9 mouse cellular contexts compared by ENCODE assay signal in genomic region chr17:32285138-32285670, GRCm38 (mm10). TPM values are rescaled to one million over a fixed set of nuclear protein-coding genes. Genes with fewer than 3 reads are reported as not detected.
DNase-seq lines count a peak whose midpoint lies in the region; ATAC-seq lines count a peak whose summit lies in the region.
"Had no signal": no experiment of that assay in that cellular context is flagged by ENCODE, and none has a peak within 500 bp of the region (broad histone marks: within the 10 kb centered on the region; RNA-seq: fewer than 3 reads in every experiment).

No protein-coding gene starts in this region.

- H3K9me3 ChIP-seq in heart, embryonic 12.5 days (replicated peaks) = no peaks in the 10 kb centered on the region
- H3K9me3 ChIP-seq in hindbrain, embryonic 12.5 days (replicated peaks) = no peaks in the 10 kb centered on the region
- no peaks in the 10 kb centered on the region for H3K9me3 ChIP-seq in midbrain, embryonic 13.5 days

- WGBS in heart, embryonic 12.5 days = 46% methylated on average over 6 of the region's 6 CpGs
- 56% methylated on average over 6 of the region's 6 CpGs for WGBS in hindbrain, embryonic 12.5 days
- 48% methylated on average over 6 of the region's 6 CpGs for WGBS in midbrain, embryonic 13.5 days

- peak overlapping the region; percentile 88 for H3K4me3 ChIP-seq in heart, embryonic 12.5 days
- peak overlapping the region; percentile 95 for H3K4me3 ChIP-seq in hindbrain, embryonic 12.5 days
- H3K4me3 ChIP-seq in midbrain, embryonic 13.5 days (replicated peaks) = peak overlapping the region; percentile 97

- H3K27me3 ChIP-seq in heart, embryonic 12.5 days (replicated peaks) = no peaks in the 10 kb centered on the region
- H3K27me3 ChIP-seq in hindbrain, embryonic 12.5 days = no peaks in the 10 kb centered on the region
- no peaks in the 10 kb centered on the region for H3K27me3 ChIP-seq in midbrain, embryonic 13.5 days
- H3K27me3 ChIP-seq: Patski had no signal

- no peaks in the 10 kb centered on the region for H3K36me3 ChIP-seq in heart, embryonic 12.5 days
- H3K36me3 ChIP-seq in hindbrain, embryonic 12.5 days = no peaks in the 10 kb centered on the region
- no peaks in the 10 kb centered on the region for H3K36me3 ChIP-seq in midbrain, embryonic 13.5 days

- no peak for ATAC-seq in heart, embryonic 12.5 days (ENCODE audit: insufficient number of reproducible peaks, low FRiP score)
- ATAC-seq in hindbrain, embryonic 12.5 days (ENCODE audit: low FRiP score) = no peak
- ATAC-seq in midbrain, embryonic 13.5 days = peak; percentile 7; the same call in 1 of the 2 replicates

- no peak for DNase-seq in heart, postnatal 14 days
- peak; percentile 16 for DNase-seq in NIH3T3 (ENCODE audit: low read depth)
- no peak for DNase-seq in ovary, postnatal 10 days (ENCODE audit: low spot score)
- no peak for DNase-seq in layer of hippocampus, adult 8-10 months (ENCODE audit: low spot score in 2 of 2)
- no peak for DNase-seq in adrenal gland, postnatal 25 days

- peak overlapping the region; percentile 98; the same call in 1 of the 2 replicates for H3K27ac ChIP-seq in heart, embryonic 12.5 days (ENCODE audit: poor library complexity, severe bottlenecking)
- H3K27ac ChIP-seq in hindbrain, embryonic 12.5 days = peak overlapping the region; percentile 100
- H3K27ac ChIP-seq in midbrain, embryonic 13.5 days = peak overlapping the region; percentile 100

- H3K4me1 ChIP-seq in heart, embryonic 12.5 days (replicated peaks) = peaks cover 22% of the 10 kb centered on the region
- peaks cover 21% of the 10 kb centered on the region for H3K4me1 ChIP-seq in hindbrain, embryonic 12.5 days
- H3K4me1 ChIP-seq in midbrain, embryonic 13.5 days (replicated peaks) = peaks cover 42% of the 10 kb centered on the region

- peak overlapping the region; percentile 95 for H3K9ac ChIP-seq in heart, embryonic 12.5 days
- H3K9ac ChIP-seq in hindbrain, embryonic 12.5 days = peak overlapping the region; percentile 99
- H3K9ac ChIP-seq in midbrain, embryonic 13.5 days (replicated peaks) = peak overlapping the region; percentile 97

- intact Hi-C loops in heart, postnatal 14 days (cut with DNase I) = loop anchor here (2.0 kb wide), 1 partner anchor 36 kb away; the partner anchor contains the start of gene Akap8

- H3K4me2 ChIP-seq in heart, embryonic 12.5 days = peak overlapping the region; percentile 87
- peak overlapping the region; percentile 86 for H3K4me2 ChIP-seq in hindbrain, embryonic 12.5 days (replicated peaks)
- peak overlapping the region; percentile 88 for H3K4me2 ChIP-seq in midbrain, embryonic 13.5 days (replicated peaks)

RNA-seq across cellular contexts. Expression of gene Brd4, which starts 0.7 kb away (rescaled TPM):
- 72.6 and 76.6 TPM in 2 replicates for polyA plus RNA-seq in heart, embryonic 12.5 days (2016; fragmentation: Nextera tagmentation; extraction: Ambion mirVana)
- total RNA-seq in heart, postnatal 14 days (2021) = 10 to 100 TPM; 64.0 to 67.4 TPM
- 108 and 112 TPM in 2 replicates for polyA plus RNA-seq in hindbrain, embryonic 12.5 days (2016; fragmentation: Nextera tagmentation; extraction: Ambion mirVana)
- polyA plus RNA-seq in midbrain, embryonic 13.5 days (2015; fragmentation: Nextera tagmentation; extraction: Ambion mirVana) = 90.2 and 95.8 TPM in 2 replicates
- total RNA-seq in layer of hippocampus, adult 8-10 months (2022) = 100 to 1,000 TPM in 3 of 4 experiments, 10 to 100 TPM in 1; 94.2 to 132 (median 105) TPM
- total RNA-seq in adrenal gland, postnatal 25 days (2021) = 122 and 143 TPM in 2 replicates

RNA-seq across cellular contexts. Expression of gene Akap8, which starts 35.8 kb away (rescaled TPM):
- polyA plus RNA-seq in heart, embryonic 12.5 days (2016; fragmentation: Nextera tagmentation; extraction: Ambion mirVana) = 85.1 and 88.9 TPM in 2 replicates
- 10 to 100 TPM; 50.0 to 62.5 TPM for total RNA-seq in heart, postnatal 14 days (2021)
- 131 TPM in 2 replicates for polyA plus RNA-seq in hindbrain, embryonic 12.5 days (2016; fragmentation: Nextera tagmentation; extraction: Ambion mirVana)
- polyA plus RNA-seq in midbrain, embryonic 13.5 days (2015; fragmentation: Nextera tagmentation; extraction: Ambion mirVana) = 116 and 121 TPM in 2 replicates
- 100 to 1,000 TPM in 3 of 4 experiments, 10 to 100 TPM in 1; 94.2 to 118 (median 109) TPM for total RNA-seq in layer of hippocampus, adult 8-10 months (2022)
- 85.2 and 89.0 TPM in 2 replicates for total RNA-seq in adrenal gland, postnatal 25 days (2021)
